Mouse (Mus musculus) B cell, adult 67 days (primary cell): ENCODE data around the gene Srrm2. TPM values are rescaled to one million over a fixed set of nuclear protein-coding genes. Genes with fewer than 3 reads are reported as not detected.

Source experiments
- total RNA-seq, 2 experiments: library from RNA; stranded (reverse); gene quantifications; 4 replicates each; pipeline ENCODE4 v1.2.4; 2023

Srrm2 gene
- total RNA-seq: 1,000 to 10,000 TPM; 1,310 to 1,340 TPM

GRCm38 (mm10) chr17:23790269-23791078 is at the start of gene Srrm2:
Srrm2 (plus strand) TSS chr17:23790532.

GRCm38 (mm10) chr17:23740598-23741021 is 49.7 kb upstream of the Srrm2 start, which contains the start of gene Paqr4:
Paqr4 (minus strand) TSS chr17:23740867.

GRCm38 (mm10) chr17:23745301-23746251 is 44.8 kb upstream of the Srrm2 start, which contains the start of gene Kremen2:
Kremen2 (minus strand) TSS chr17:23745833.

GRCm38 (mm10) chr17:23771284-23772218 is 18.8 kb upstream of the Srrm2 start, which contains the start of gene Flywch1:
Flywch1 (minus strand) TSS chr17:23771602.

GRCm38 (mm10) chr17:23785561-23786471 is 4.5 kb upstream of the Srrm2 start, which contains the start of gene Flywch2:
Flywch2 (minus strand) TSS chr17:23786081.

GRCm38 (mm10) chr17:23829064-23829619 is 38.8 kb downstream of the Srrm2 start, which contains the start of gene Elob:
Elob (minus strand) TSS chr17:23829136.

GRCm38 (mm10) chr17:23836006-23836575 is 45.8 kb downstream of the Srrm2 start, which contains the start of gene Prss33:
Prss33 (minus strand) TSS chr17:23836056.

GRCm38 (mm10) chr17:23843812-23844273 is 53.5 kb downstream of the Srrm2 start, which contains the start of the genes Prss32 and Prss41:
Prss32 (plus strand) TSS chr17:23843855.
Prss41 (minus strand) TSS chr17:23844172.

GRCm38 (mm10) chr17:23867756-23868155 is 77.4 kb downstream of the Srrm2 start, which contains the start of gene Prss21:
Prss21 (plus strand) TSS chr17:23868056.

Other genes with a start within 250 kb of the Srrm2 start
- gene Zfp213, start 226.3 kb upstream of the Srrm2 start, total RNA-seq: 10 to 100 TPM in 1 of 2 experiments, 1 to 10 TPM in 1; 8.3 to 11.5 TPM
- not detected for gene Zfp13, start 191.0 kb upstream of the Srrm2 start, total RNA-seq
- not detected for gene Zscan10, start 189.7 kb upstream of the Srrm2 start, total RNA-seq
- gene Mmp25, start 145.3 kb upstream of the Srrm2 start, total RNA-seq: not detected
- gene Bicdl2, start 130.0 kb upstream of the Srrm2 start, total RNA-seq: under 1 TPM in 1 of 2 experiments, not detected in 1; 0.36 TPM
- 10 to 100 TPM; 40.1 to 46.3 TPM for gene Hcfc1r1, start 116.9 kb upstream of the Srrm2 start, total RNA-seq
- 10 to 100 TPM; 24.5 to 27.7 TPM for gene Thoc6, start 116.7 kb upstream of the Srrm2 start, total RNA-seq
- gene Tnfrsf12a, start 113.1 kb upstream of the Srrm2 start, total RNA-seq: 10 to 100 TPM; 10.2 to 15.2 TPM
- not detected for gene Cldn6, start 111.3 kb upstream of the Srrm2 start, total RNA-seq
- gene Cldn9, start 106.5 kb upstream of the Srrm2 start, total RNA-seq: not detected
- not detected for gene 1520401A03Rik, start 67.7 kb upstream of the Srrm2 start, total RNA-seq
- gene Pkmyt1, start 64.2 kb upstream of the Srrm2 start, total RNA-seq: 10 to 100 TPM; 32.9 to 38.9 TPM
- 1 to 10 TPM in 1 of 2 experiments, under 1 TPM in 1; 0.20 to 1.0 TPM for gene Paqr4, start 49.7 kb upstream of the Srrm2 start, total RNA-seq
- gene Kremen2, start 44.7 kb upstream of the Srrm2 start, total RNA-seq: not detected
- 10 to 100 TPM; 24.9 to 32.8 TPM for gene Flywch1, start 18.9 kb upstream of the Srrm2 start, total RNA-seq
- not detected for gene Flywch2, start 4.5 kb upstream of the Srrm2 start, total RNA-seq
- gene Elob, start 38.6 kb downstream of the Srrm2 start, total RNA-seq: 100 to 1,000 TPM; 164 to 171 TPM
- not detected for gene Prss33, start 45.5 kb downstream of the Srrm2 start, total RNA-seq
- not detected for gene Prss32, start 53.3 kb downstream of the Srrm2 start, total RNA-seq
- under 1 TPM in 1 of 2 experiments, not detected in 1; 0.41 TPM for gene Prss41, start 53.6 kb downstream of the Srrm2 start, total RNA-seq
- gene Prss21, start 77.5 kb downstream of the Srrm2 start, total RNA-seq: not detected
- not detected for gene Dcpp1, start 90.3 kb downstream of the Srrm2 start, total RNA-seq
- gene Dcpp2, start 90.3 kb downstream of the Srrm2 start, total RNA-seq: not detected
- gene Dcpp3, start 126.9 kb downstream of the Srrm2 start, total RNA-seq: not detected
- not detected for gene Sbp, start 151.1 kb downstream of the Srrm2 start, total RNA-seq
- not detected for gene Sbpl, start 164.7 kb downstream of the Srrm2 start, total RNA-seq
- not detected for gene Prss30, start 190.0 kb downstream of the Srrm2 start, total RNA-seq
- gene Prss22, start 207.6 kb downstream of the Srrm2 start, total RNA-seq: not detected
- gene Prss27, start 247.6 kb downstream of the Srrm2 start, total RNA-seq: not detected